Mouse (Mus musculus): ENCODE results near the gene Dlec1. TPM values are rescaled to one million over a fixed set of nuclear protein-coding genes. Genes with fewer than 3 reads are reported as not detected.

Dlec1 gene
- 1.3 and 1.7 TPM in 2 replicates for polyA plus RNA-seq (2021; fragmentation: Nextera tagmentation)
- long read RNA-seq, experiment 1, partial matches to known transcripts = 1 of 2 reads
- long read RNA-seq, experiment 1, other reads (novel, unspliced or antisense) = 1 of 2 reads
- long read RNA-seq, experiment 2, partial matches to known transcripts = 2 of 6 reads
- long read RNA-seq, experiment 2, other reads (novel, unspliced or antisense) = 4 of 6 reads

DNA sequence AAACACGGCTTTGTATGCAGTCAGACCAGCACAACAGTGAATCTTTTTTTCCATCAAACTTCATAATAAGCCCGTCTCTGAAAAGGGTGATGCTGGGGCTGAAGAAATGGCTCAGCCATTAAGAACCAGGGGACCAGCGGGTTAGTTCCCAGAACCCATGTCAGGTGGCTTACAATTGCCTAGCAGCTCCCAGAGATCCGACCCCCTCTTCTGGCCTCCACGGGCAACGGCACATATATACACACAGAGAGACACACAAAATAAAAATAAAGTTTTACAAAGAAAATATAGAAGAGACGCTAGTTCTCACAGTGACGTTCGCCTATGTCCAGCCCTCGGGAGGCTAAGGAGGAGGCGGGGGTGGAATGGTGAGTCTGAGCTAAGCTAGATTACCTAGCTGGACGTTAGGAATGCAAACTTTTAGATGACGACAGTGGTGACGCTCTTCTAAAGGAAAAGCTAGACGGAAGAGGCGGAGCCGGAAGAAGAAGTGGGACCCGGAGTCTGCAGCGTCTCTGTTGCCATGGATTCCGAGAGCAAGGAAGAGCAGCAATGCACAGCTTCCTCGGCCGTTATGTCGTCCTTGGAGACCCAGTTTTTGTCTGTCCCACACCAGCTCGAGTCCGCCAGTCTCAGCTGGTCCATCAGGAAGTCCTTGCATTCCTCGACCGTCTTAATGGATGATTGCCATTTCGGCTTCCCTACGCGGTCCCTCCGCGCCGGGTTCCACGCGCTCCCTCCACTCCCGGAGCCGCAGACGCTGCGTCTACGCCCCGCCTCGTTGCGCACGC lies at the start of gene Dlec1:
Dlec1 (plus strand) TSS at position 487 of the 791 bp plus-strand sequence.

DNA sequence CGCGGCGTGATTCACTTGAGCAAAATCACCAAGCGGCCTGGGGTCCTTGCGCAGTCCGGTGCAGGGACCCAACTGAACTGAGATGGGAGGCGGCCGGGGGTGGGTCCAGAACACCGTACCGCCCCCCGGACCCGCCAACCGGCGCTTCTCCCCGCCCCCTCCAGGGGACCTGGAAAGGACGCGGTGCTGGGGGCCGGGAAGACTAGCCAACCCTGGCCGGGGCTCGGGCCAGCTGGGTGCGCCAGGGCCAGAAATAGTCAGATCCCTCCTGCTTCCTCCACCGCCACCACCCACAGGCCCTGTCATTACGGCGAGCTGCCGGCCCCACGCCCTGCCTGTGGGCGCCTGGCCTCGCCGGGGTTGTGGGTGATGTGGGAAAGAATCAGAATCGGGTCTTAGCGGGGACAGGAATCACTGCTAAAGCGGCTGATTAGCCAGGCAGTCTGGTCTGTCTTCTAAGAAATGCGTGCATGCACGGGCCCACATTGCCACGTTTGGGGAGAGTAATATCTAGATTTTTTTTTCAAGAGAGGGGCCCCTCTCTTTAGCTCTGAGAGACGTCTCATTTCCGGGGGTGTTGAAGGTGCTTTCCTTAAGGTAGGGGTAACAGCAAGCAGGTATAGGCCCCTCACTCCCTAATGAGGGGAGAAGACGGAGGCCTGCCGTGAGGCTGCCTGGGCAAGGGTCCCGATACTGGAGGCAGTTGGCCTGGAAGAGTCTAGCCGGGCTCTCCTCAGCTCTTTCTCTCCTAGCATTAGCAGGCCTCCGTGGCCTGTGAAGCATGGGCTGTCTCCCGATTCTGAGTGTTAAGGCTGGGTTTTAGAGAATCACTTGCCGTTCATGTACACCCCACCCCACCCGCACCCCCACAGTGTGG lies 8.6 kb upstream of the Dlec1 start, which contains the start of gene Plcd1:
Plcd1 (minus strand) TSS at position 84 of the 877 bp plus-strand sequence.

DNA sequence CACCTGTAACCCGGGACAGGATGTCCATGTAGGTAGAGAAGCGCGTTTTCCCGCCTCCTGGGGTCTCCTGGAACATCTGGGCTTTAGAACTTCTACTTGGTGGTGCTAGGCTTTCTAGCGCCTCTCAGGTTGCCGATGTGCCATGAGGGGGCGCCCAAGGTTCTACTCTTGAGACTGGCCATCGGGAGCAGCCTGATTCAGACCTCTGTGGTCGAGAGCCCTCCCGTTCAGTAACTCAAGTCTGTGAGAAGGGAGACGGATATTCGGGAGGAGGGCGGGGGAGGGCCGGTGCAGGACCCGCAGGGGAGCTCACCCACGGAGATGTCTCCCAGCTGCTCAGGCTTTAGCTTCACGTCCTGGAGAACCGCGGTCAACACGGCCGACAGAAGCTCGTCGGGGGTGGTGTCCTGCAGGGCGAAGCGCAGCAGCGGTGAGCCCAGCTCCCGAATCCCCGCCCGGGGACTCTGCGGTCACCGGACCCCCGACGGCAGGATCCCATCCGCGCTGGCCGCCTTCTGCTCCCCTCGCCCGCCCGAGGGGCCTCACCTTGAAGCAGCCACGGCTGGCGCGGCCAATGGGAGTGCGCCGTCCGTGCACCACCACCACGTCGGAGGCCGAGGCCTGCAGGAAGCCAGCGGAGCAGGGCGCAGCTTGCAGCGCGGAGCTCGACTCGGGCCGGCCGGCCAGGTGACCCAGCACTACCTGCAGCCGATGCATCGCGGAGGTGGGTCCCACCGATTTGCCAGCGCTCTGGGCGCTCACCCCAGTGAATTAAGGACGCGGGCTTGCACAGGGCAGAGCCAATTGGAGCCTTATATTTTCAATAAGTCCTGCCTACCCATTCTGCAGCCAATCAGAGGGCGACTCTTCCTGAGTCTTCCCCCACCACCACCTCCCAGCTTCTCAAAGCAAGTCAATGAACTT lies 54.3 kb downstream of the Dlec1 start, which contains the start of gene Acaa1b:
Acaa1b (minus strand) TSS at position 816 of the 924 bp plus-strand sequence.

DNA sequence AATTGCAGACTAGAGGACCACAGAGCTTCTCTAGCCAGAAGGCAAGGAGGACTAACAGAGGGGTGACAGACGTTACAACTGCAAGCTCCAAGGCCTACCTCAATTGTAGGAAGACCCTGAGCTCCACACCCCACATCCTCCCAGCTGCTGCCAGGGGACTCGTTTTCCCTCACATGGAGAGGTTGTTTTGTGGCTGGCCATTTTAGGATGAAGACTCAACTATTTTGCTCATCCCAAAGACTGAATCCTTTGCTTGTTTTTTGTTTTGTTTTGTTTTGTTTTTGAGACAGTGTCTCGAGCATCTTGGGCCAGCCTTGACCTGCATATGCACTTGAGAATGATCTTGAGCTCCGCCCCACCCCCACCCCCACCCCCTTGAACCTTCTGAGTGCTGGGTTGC lies 56.6 kb downstream of the Dlec1 start, which contains the start of gene Gm47289:
Gm47289 (plus strand) TSS at position 301 of the 400 bp plus-strand sequence.

Other genes starting within 250 kb of the Dlec1 start
- gene Ctdspl, start 176.0 kb upstream of the Dlec1 start, polyA plus RNA-seq (2021; fragmentation: Nextera tagmentation) = 4.7 and 9.1 TPM in 2 replicates
- gene Vill, start 49.7 kb upstream of the Dlec1 start, polyA plus RNA-seq (2021; fragmentation: Nextera tagmentation) = 0.93 and 0.98 TPM in 2 replicates
- gene Plcd1, start 9.0 kb upstream of the Dlec1 start, polyA plus RNA-seq (2021; fragmentation: Nextera tagmentation) = 9.9 and 10.2 TPM in 2 replicates
- gene Acaa1b, start 54.6 kb downstream of the Dlec1 start, polyA plus RNA-seq (2021; fragmentation: Nextera tagmentation) = 0.83 and 1.2 TPM in 2 replicates
- gene Gm47289, start 56.7 kb downstream of the Dlec1 start, polyA plus RNA-seq (2021; fragmentation: Nextera tagmentation) = not detected in 2 replicates
- not detected in 2 replicates for gene Slc22a13, start 106.6 kb downstream of the Dlec1 start, polyA plus RNA-seq (2021; fragmentation: Nextera tagmentation)
- 1.9 and 3.2 TPM in 2 replicates for gene Oxsr1, start 219.9 kb downstream of the Dlec1 start, polyA plus RNA-seq (2021; fragmentation: Nextera tagmentation)
- gene Acaa1a, start 237.2 kb downstream of the Dlec1 start, polyA plus RNA-seq (2021; fragmentation: Nextera tagmentation) = 121 and 122 TPM in 2 replicates
- 5.0 and 5.9 TPM in 2 replicates for gene Myd88, start 238.9 kb downstream of the Dlec1 start, polyA plus RNA-seq (2021; fragmentation: Nextera tagmentation)